25 mouse cellular contexts compared by ENCODE assay signal in the genomic region with DNA sequence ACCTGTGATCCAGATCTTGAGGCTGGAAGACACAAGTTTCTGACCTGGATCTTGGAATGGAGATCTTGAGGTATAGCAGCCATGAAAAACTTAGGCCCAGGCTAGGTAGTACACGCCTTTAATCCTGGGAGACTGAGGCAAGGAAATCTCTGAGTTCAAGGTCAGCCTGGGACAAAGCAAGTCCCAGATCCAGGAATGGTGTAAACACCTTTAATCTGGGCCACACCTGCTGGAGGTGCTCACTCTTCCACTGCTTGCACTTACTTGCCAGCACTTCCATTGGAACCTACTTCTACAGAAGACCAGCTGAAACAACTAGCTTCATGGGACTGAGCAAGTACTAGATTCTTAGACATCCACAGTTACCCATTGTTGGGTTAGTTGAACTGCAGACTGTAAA. TPM values are rescaled to one million over a fixed set of nuclear protein-coding genes. Genes with fewer than 3 reads are reported as not detected.
DNase-seq lines count a peak whose midpoint lies in the region; ATAC-seq lines count a peak whose summit lies in the region.
"Had no signal": no experiment of that assay in that cellular context is flagged by ENCODE, and none has a peak within 500 bp of the region (broad histone marks: within the 10 kb centered on the region; RNA-seq: fewer than 3 reads in every experiment).

No protein-coding gene starts in this region.

- no peak overlapping the region for H3K4me2 ChIP-seq in forebrain, embryonic 15.5 days (replicated peaks)
- H3K4me2 ChIP-seq: embryonic facial prominence, embryonic 12.5 days; forebrain, embryonic 13.5 days had no signal

- no peak overlapping the region for H3K9ac ChIP-seq in forebrain, embryonic 15.5 days (replicated peaks)
- H3K9ac ChIP-seq: embryonic facial prominence, embryonic 12.5 days; forebrain, embryonic 13.5 days had no signal

- no peak overlapping the region for H3K4me3 ChIP-seq in forebrain, embryonic 15.5 days
- H3K4me3 ChIP-seq in forebrain, embryonic 10.5 days = no peak overlapping the region
- H3K4me3 ChIP-seq in midbrain, embryonic 10.5 days = no peak overlapping the region
- H3K4me3 ChIP-seq: embryonic facial prominence, embryonic 10.5 days; embryonic facial prominence, embryonic 12.5 days; forebrain, embryonic 13.5 days had no signal

- peak; percentile 17 for DNase-seq in heart, adult 11 months
- DNase-seq in heart, postnatal 25 days (ENCODE audit: low spot score) = no peak
- DNase-seq in ES-CJ7 (ENCODE audit: low read depth, low spot score) (peak; percentile 66), R1 (ENCODE audit: low read depth, low spot score) (peak; percentile 76)
- no peak for DNase-seq in forebrain, embryonic 10.5 days (ENCODE audit: extremely low spot score, low spot score)
- no peak for DNase-seq in midbrain, embryonic 10.5 days (ENCODE audit: low spot score)
- DNase-seq: adrenal gland, adult 8-10 months; adrenal gland, postnatal 14 days; adrenal gland, postnatal 36 days; B cell, adult 2 months; cerebellum, adult 11-12 months; cerebellum, adult 2 months; cerebellum, adult 9-10 months; cerebellum, postnatal 10 days; cerebellum, postnatal 25 days had no signal

- H3K27me3 ChIP-seq in forebrain, embryonic 15.5 days = no peaks in the 10 kb centered on the region
- H3K27me3 ChIP-seq in forebrain, embryonic 10.5 days (ENCODE audit: poor library complexity, severe bottlenecking) = no peaks in the 10 kb centered on the region
- H3K27me3 ChIP-seq in midbrain, embryonic 10.5 days (ENCODE audit: low read depth, poor library complexity, severe bottlenecking) = no peaks in the 10 kb centered on the region
- H3K27me3 ChIP-seq: CH12.LX; embryonic facial prominence, embryonic 12.5 days; forebrain, embryonic 13.5 days; Patski had no signal

- intact Hi-C loops in heart, postnatal 25 days (cut with DNase I) = no loop called here

- no peaks in the 10 kb centered on the region for H3K4me1 ChIP-seq in forebrain, embryonic 15.5 days
- no peaks in the 10 kb centered on the region for H3K4me1 ChIP-seq in forebrain, embryonic 10.5 days
- peaks cover 12% of the 10 kb centered on the region for H3K4me1 ChIP-seq in midbrain, embryonic 10.5 days
- H3K4me1 ChIP-seq: embryonic facial prominence, embryonic 10.5 days; embryonic facial prominence, embryonic 12.5 days; forebrain, embryonic 13.5 days had no signal

- no peak overlapping the region for H3K27ac ChIP-seq in forebrain, embryonic 15.5 days (replicated peaks)
- no peak overlapping the region for H3K27ac ChIP-seq in forebrain, embryonic 10.5 days
- H3K27ac ChIP-seq in midbrain, embryonic 10.5 days (replicated peaks) = no peak overlapping the region
- H3K27ac ChIP-seq: embryonic facial prominence, embryonic 10.5 days; embryonic facial prominence, embryonic 12.5 days; forebrain, embryonic 13.5 days had no signal

- no peaks in the 10 kb centered on the region for H3K36me3 ChIP-seq in forebrain, embryonic 15.5 days
- no peaks in the 10 kb centered on the region for H3K36me3 ChIP-seq in forebrain, embryonic 10.5 days (replicated peaks)
- H3K36me3 ChIP-seq in midbrain, embryonic 10.5 days = no peaks in the 10 kb centered on the region
- H3K36me3 ChIP-seq: embryonic facial prominence, embryonic 10.5 days; embryonic facial prominence, embryonic 12.5 days; G1E had no signal

- H3K9me3 ChIP-seq in forebrain, embryonic 15.5 days = no peaks in the 10 kb centered on the region
- no peaks in the 10 kb centered on the region for H3K9me3 ChIP-seq in forebrain, embryonic 10.5 days
- H3K9me3 ChIP-seq in midbrain, embryonic 10.5 days (replicated peaks) = no peaks in the 10 kb centered on the region
- H3K9me3 ChIP-seq: embryonic facial prominence, embryonic 10.5 days; embryonic facial prominence, embryonic 12.5 days; forebrain, embryonic 13.5 days; G1E had no signal

- ATAC-seq in forebrain, embryonic 15.5 days (replicated peaks) = no peak
- ATAC-seq: activated CD4-positive, CD25-positive, alpha-beta regulatory T cell, adult 4 months; CD4-positive, CD25-positive, alpha-beta regulatory T cell, adult 4 months; forebrain, embryonic 13.5 days; forebrain, embryonic 16.5 days; Patski had no signal

- WGBS in forebrain, embryonic 15.5 days = 91% methylated on average over 1 of the region's 1 CpGs
- WGBS in forebrain, embryonic 10.5 days = 79% methylated on average over 1 of the region's 1 CpGs
- WGBS in midbrain, embryonic 10.5 days = 89% methylated on average over 1 of the region's 1 CpGs

RNA-seq across cellular contexts. Expression of gene Zfp638, which starts 26.2 kb away (rescaled TPM):
- total RNA-seq in heart, postnatal 25 days (2021) = 10 to 100 TPM; 51.2 to 56.2 TPM
- polyA plus RNA-seq in forebrain, embryonic 15.5 days (2015; fragmentation: Nextera tagmentation; extraction: Ambion mirVana) = 88.5 and 90.8 TPM in 2 replicates
- 69.9 and 74.9 TPM in 2 replicates for polyA plus RNA-seq in forebrain, embryonic 10.5 days (2016; fragmentation: Nextera tagmentation; extraction: Ambion mirVana)
- polyA plus RNA-seq in midbrain, embryonic 10.5 days (2016; fragmentation: Nextera tagmentation; extraction: Ambion mirVana) = 67.2 and 72.9 TPM in 2 replicates

Comparison
In these comparisons a context has a peak if more than half of its experiments do, and no peak if none do; other contexts are left out.
1. DNase-seq: peak in heart, adult 11 months (single experiment), ES-CJ7 (single experiment) and R1 (single experiment); none in heart, postnatal 25 days (single experiment), forebrain, embryonic 10.5 days (single experiment) and midbrain, embryonic 10.5 days (single experiment).